Mouse (Mus musculus): ENCODE measurements around the gene Klhl32. TPM values are rescaled to one million over a fixed set of nuclear protein-coding genes. Genes with fewer than 3 reads are reported as not detected.
A peak's percentile ranks its signal among the peaks of the same experiment; 100 is the strongest.

The Klhl32 gene
- polyA plus RNA-seq, 1 experiment from 2014 or later, result 13.1 TPM

DNA sequence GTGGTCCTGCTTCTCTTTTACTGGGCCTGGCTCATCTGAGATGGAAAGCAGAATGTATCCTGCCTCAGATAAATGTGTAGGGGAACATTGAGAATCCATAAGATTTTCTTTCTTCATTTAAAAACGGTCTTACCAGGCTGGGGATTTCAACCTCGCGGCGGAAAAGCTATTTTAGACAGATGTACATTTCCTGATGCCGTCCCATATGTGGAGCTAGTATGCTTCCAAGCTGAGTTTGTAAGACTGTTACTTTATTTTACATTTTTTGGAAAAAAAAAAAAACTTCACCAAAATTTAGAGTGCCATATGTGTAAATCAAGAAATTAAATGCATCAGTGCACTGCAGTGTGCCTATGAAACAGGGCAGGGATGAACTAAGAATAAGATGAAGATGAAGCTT lies 5.4 kb downstream of the Klhl32 start:
- WGBS, result 95% methylated on average over 5 of the region's 5 CpGs
- Histone ChIP-seq H3K4me1 (peaks cover 10% of the 10 kb centered on the region), H3K9me3 (replicated peaks) (no peaks in the 10 kb centered on the region), H3K27ac (no peak overlapping the region), H3K4me3 (no peak overlapping the region), H3K4me2 (replicated peaks) (no peak overlapping the region), H3K36me3 (no peaks in the 10 kb centered on the region), H3K9ac (no peak overlapping the region), H3K27me3 (no peaks in the 10 kb centered on the region)
- ATAC-seq (ENCODE audit: low FRiP score), result no peak

DNA sequence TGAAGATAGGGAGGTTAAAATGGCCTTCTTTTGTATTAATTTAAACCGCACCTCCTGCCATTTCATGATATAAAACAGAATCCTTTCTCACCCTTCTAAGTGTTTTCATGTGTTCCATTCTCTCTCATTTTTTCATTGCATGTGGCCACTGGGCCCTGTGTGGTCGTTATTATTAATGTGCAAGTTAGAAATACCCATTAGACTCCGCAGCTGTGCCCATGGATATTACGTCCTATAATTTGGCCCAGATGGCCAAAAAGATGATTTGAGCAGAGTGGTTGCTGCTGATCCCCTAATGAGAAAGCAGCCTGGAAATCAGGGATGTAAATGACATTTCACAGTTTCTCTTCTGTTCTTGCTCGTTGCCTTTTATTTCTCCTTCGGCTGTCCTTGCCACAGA lies 12.4 kb downstream of the Klhl32 start:
- H3K9ac ChIP-seq, result no peak overlapping the region
- H3K4me3 ChIP-seq, result no peak overlapping the region
- no peaks in the 10 kb centered on the region for H3K27me3 ChIP-seq
- H3K9me3 ChIP-seq (replicated peaks), result no peaks in the 10 kb centered on the region
- ATAC-seq (ENCODE audit: low FRiP score), result peak; percentile 70
- WGBS, result 59% methylated on average over 6 of the region's 6 CpGs
- H3K4me1 ChIP-seq, result peaks cover 5% of the 10 kb centered on the region; the same call in 1 of the 2 replicates
- no peaks in the 10 kb centered on the region for H3K36me3 ChIP-seq
- H3K4me2 ChIP-seq (replicated peaks), result no peak overlapping the region
- peak overlapping the region; percentile 80 for H3K27ac ChIP-seq

DNA sequence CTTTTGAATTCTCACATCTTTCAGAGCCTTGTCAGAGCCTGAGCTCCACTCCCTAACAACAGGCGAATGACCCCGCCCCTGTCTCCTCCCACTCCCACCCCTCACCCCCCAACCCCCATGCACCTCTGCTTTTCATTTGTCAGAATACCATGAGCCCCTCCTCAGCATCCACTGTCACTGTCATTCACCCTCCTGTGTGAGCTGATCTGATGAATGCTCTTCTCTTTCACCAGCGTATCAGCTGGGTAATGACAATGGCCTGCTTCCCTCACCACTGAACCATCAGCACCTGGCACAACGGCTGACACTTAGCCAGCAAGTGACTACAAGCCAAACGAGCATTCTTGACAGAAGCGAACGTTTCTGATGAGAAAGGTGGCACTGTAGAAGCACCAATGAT lies 15.4 kb downstream of the Klhl32 start:
- Histone ChIP-seq H3K27me3 (no peaks in the 10 kb centered on the region), H3K27ac (no peak overlapping the region), H3K4me1 (peaks cover 5% of the 10 kb centered on the region; the same call in 1 of the 2 replicates), H3K4me2 (replicated peaks) (no peak overlapping the region), H3K9ac (no peak overlapping the region), H3K36me3 (no peaks in the 10 kb centered on the region), H3K4me3 (no peak overlapping the region), H3K9me3 (replicated peaks) (no peaks in the 10 kb centered on the region)
- WGBS, result 32% methylated on average over 7 of the region's 7 CpGs
- 0 out of 2 replicates have a peak, but pooled peaks have one; percentile 34 for ATAC-seq (ENCODE audit: low FRiP score)

DNA sequence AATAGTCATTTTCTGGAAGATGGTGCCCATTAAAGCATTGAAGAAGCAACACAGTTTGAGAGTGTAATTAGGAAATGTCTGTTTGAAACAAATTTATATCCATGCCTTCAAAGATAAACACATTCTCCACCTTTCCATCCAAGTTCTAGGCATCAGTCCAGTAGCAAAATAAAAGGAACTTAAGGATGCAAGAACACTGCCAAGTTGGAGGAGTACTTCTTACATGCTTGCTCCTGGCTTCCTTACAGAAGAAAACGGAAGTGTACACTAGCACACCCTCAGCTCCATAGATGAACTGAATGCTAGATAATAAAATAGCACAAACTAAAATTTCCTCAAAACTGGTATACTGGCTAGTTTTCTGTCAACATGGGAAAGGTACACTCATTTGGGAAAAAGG lies 42.6 kb downstream of the Klhl32 start:
- H3K4me2 ChIP-seq (replicated peaks), result no peak overlapping the region
- H3K36me3 ChIP-seq, result no peaks in the 10 kb centered on the region
- no peaks in the 10 kb centered on the region for H3K9me3 ChIP-seq (replicated peaks)
- H3K27ac ChIP-seq, result no peak overlapping the region
- no peaks in the 10 kb centered on the region for H3K4me1 ChIP-seq
- WGBS, result 100% methylated on average over 1 of the region's 1 CpGs
- no peak overlapping the region for H3K4me3 ChIP-seq
- H3K27me3 ChIP-seq, result no peaks in the 10 kb centered on the region
- ATAC-seq (ENCODE audit: low FRiP score), result no peak
- no peak overlapping the region for H3K9ac ChIP-seq

DNA sequence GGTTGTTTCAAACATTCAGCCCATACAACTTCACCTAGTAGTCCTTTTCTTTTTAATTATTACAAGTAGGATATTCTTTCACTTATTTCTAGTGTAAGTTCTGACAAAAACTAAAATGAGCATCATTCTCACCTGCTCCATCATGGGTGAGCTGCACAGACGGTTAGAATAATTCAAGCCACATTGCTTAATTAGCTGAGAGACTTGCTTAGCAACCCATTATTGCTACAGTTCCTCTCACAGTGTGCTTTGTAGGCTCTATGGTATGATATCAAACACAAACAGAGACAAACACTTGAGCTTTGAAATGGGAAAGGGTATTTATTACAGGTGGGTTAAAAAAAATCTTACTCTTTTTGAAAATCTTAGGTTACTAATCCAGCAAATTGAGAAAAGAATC lies 49.0 kb downstream of the Klhl32 start:
- no peak for ATAC-seq (ENCODE audit: low FRiP score)
- no peak overlapping the region for H3K4me2 ChIP-seq (replicated peaks)
- no peaks in the 10 kb centered on the region for H3K4me1 ChIP-seq
- H3K4me3 ChIP-seq, result no peak overlapping the region
- no peaks in the 10 kb centered on the region for H3K27me3 ChIP-seq
- H3K9me3 ChIP-seq (replicated peaks), result no peaks in the 10 kb centered on the region
- H3K36me3 ChIP-seq, result no peaks in the 10 kb centered on the region
- H3K27ac ChIP-seq, result no peak overlapping the region
- H3K9ac ChIP-seq, result no peak overlapping the region
- WGBS, result 45% methylated on average over 1 of the region's 1 CpGs

DNA sequence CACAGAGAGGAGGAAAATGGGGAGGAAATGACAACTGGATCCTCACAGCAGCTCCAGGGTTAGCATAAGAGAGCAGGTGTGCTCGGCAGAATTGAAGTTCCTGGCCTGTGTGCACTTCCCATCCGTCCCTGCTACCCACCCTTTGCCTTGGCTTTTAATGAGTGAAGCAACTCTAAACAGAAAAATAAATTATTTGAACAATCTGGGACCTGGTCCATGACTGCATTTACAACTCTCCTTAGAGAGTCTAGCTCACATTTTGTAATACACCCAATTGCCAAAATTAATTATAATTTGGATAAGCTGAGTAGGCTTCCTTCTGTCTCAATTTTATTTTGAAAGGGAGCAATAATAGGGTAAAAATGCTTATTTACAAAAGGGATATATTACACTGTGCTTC lies 49.6 kb downstream of the Klhl32 start:
- Histone ChIP-seq H3K9me3 (replicated peaks) (no peaks in the 10 kb centered on the region), H3K36me3 (no peaks in the 10 kb centered on the region), H3K4me2 (replicated peaks) (no peak overlapping the region), H3K27me3 (no peaks in the 10 kb centered on the region), H3K9ac (no peak overlapping the region), H3K4me3 (no peak overlapping the region), H3K4me1 (no peaks in the 10 kb centered on the region), H3K27ac (no peak overlapping the region)
- no peak for ATAC-seq (ENCODE audit: low FRiP score)
- 75% methylated on average over 2 of the region's 2 CpGs for WGBS

DNA sequence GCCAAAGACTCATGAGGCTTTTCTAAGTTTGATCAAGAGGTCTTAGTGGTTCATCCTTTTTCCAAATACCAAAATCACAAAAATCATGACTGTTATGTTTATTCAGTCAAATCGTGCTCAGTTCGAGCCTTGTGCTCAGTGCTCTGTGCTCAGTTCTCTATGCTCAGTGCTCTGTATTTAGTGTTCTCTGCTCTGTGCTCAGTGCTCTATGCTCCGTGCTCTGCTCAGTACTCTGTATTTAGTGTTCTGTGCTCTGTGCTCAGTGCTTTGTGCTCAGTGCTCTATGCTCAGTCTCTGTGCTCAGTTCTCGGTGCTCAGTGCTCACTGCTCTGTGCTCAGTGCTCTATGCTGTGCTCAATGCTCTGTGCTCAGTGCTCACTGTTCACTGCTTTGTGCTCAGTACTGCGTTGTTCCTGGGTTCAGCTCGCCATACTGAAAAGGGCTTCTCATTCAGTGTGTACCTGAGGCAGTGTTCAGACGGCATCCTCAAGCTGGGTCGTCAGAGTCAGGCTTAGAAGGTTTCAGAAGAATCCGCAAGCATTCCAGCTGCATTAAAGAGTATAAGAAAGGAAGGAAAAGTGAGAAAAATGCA lies 50.5 kb downstream of the Klhl32 start:
- H3K36me3 ChIP-seq, result no peaks in the 10 kb centered on the region
- no peak overlapping the region for H3K4me3 ChIP-seq
- no peak for ATAC-seq (ENCODE audit: low FRiP score)
- H3K9ac ChIP-seq, result no peak overlapping the region
- H3K9me3 ChIP-seq (replicated peaks), result no peaks in the 10 kb centered on the region
- H3K4me1 ChIP-seq, result no peaks in the 10 kb centered on the region
- no peaks in the 10 kb centered on the region for H3K27me3 ChIP-seq
- 91% methylated on average over 9 of the region's 9 CpGs for WGBS
- no peak overlapping the region for H3K27ac ChIP-seq
- H3K4me2 ChIP-seq (replicated peaks), result no peak overlapping the region

DNA sequence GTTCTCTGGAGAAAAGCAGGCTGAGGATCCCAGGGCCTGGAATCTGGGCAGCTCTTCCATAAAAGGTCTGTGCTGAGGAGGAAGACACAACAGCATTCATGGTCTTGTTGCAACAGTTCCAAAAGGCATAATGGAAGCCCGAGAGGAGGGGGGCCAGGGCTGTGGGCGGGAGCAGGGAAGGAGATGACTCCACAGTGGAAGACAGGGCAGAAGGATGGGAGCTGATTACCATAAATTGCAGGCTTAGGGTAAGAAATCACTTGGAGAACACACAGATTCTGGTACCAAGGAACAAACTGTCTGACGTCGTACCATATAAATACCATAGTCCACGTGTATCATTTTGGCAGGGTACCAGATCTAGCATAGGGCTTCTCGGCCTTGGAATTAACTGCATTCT lies 51.9 kb downstream of the Klhl32 start:
- WGBS, result 81% methylated on average over 6 of the region's 6 CpGs
- ATAC-seq (ENCODE audit: low FRiP score), result no peak

DNA sequence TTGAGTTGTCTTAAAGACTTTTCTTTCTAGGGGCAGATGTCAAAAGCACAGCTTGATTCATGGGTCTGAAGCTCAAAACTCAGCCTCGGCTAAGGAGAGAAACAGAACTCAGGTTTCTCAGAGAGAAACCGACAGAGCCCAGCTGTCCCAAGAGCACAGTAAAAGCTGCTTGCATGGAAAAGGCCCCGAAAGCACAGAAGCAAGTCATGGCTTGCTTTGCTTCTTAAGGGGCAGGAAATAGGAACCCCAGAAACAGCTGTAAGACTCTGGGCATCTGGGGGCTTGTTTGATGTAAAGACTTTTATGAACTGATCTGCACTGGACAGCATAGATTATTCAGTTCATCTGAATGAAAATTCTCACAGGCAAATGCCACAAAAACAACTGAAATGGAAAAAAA lies 53.1 kb downstream of the Klhl32 start:
- Histone ChIP-seq H3K27me3 (no peaks in the 10 kb centered on the region), H3K4me1 (0 out of 2 replicates have a peak, but pooled peaks cover under 1% of the 10 kb centered on the region), H3K9me3 (replicated peaks) (no peaks in the 10 kb centered on the region), H3K36me3 (no peaks in the 10 kb centered on the region), H3K27ac (no peak overlapping the region), H3K9ac (no peak overlapping the region), H3K4me3 (no peak overlapping the region), H3K4me2 (replicated peaks) (no peak overlapping the region)
- no peak for ATAC-seq (ENCODE audit: low FRiP score)
- WGBS, result 68% methylated on average over 3 of the region's 3 CpGs

More for the DNA sequence above, 51.9 kb downstream of the Klhl32 start:
- Histone ChIP-seq H3K36me3 (no peaks in the 10 kb centered on the region), H3K27me3 (no peaks in the 10 kb centered on the region), H3K27ac (no peak overlapping the region), H3K4me2 (replicated peaks) (no peak overlapping the region), H3K9me3 (replicated peaks) (no peaks in the 10 kb centered on the region), H3K4me1 (no peaks in the 10 kb centered on the region), H3K4me3 (no peak overlapping the region), H3K9ac (no peak overlapping the region)

DNA sequence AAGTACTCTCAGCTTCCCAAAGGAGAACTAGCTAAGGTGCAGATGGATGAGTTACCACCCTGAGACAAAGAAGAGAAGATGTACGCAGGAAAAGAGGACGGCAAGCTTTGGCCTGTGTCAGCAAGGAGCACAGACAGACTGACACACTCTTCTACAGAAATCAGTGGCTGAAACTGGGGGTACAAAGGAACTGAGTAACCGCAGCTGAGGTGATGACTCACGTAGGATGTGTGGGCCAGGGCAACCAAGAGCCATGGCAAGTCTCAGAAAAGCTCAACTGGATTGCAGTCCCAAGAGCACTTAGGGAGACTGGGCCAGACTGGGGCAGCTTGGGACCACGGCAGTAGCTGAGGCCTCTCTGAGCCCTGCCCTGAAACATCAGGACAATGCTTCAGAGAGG lies 53.6 kb downstream of the Klhl32 start:
- Histone ChIP-seq H3K4me1 (peaks cover 7% of the 10 kb centered on the region), H3K9me3 (replicated peaks) (no peaks in the 10 kb centered on the region), H3K27ac (no peak overlapping the region), H3K4me2 (replicated peaks) (no peak overlapping the region), H3K36me3 (no peaks in the 10 kb centered on the region), H3K27me3 (no peaks in the 10 kb centered on the region), H3K4me3 (no peak overlapping the region), H3K9ac (no peak overlapping the region)
- WGBS, result 87% methylated on average over 5 of the region's 5 CpGs
- ATAC-seq (ENCODE audit: low FRiP score), result no peak

DNA sequence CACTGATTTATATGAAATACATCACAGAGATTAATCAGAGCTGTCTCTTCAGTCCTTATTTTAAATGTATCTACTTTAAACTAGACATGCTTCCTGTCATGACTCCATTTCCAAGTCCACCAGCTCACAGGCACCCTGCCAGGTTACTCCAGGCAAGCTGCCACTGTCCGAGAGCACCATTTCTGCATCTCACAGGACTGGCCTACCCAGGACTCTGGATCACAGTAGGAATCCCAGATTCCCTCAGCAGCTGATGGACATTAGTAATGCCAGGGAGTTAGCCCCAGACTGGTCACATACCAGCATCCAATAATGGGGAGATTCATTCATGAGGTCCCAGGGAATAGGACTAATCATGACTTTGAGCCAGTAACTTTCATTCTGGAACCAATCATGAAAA lies 54.7 kb downstream of the Klhl32 start:
- Histone ChIP-seq H3K27ac (no peak overlapping the region), H3K9ac (no peak overlapping the region), H3K4me2 (replicated peaks) (no peak overlapping the region), H3K36me3 (no peaks in the 10 kb centered on the region), H3K4me1 (peaks cover 8% of the 10 kb centered on the region), H3K9me3 (replicated peaks) (no peaks in the 10 kb centered on the region), H3K27me3 (no peaks in the 10 kb centered on the region), H3K4me3 (no peak overlapping the region)
- WGBS, result 66% methylated on average over 1 of the region's 1 CpGs
- no peak for ATAC-seq (ENCODE audit: low FRiP score)

DNA sequence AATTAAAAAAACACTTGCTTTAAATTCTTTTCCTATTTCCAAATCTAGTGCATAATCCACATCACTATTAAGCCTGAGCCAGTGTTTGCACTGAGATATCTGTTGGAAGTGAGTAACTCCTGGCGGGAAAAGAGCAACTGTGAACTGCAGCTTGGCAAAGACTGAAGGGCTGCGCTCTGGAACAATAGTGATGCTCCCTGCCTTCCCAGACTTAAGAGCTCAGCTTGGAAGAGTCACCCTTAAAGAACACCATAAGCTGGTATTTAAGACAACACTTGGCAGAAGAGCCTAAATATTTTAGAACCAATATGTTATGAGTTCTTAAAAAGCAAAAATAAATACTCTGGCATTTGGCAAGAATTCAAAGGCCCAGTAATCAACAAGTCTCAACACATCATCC lies 55.7 kb downstream of the Klhl32 start:
- ATAC-seq (ENCODE audit: low FRiP score), result no peak
- no peak overlapping the region for H3K4me3 ChIP-seq
- 90% methylated on average over 2 of the region's 2 CpGs for WGBS
- H3K9ac ChIP-seq, result no peak overlapping the region
- H3K9me3 ChIP-seq (replicated peaks), result no peaks in the 10 kb centered on the region
- no peak overlapping the region for H3K27ac ChIP-seq
- H3K27me3 ChIP-seq, result no peaks in the 10 kb centered on the region
- no peak overlapping the region for H3K4me2 ChIP-seq (replicated peaks)
- peaks cover 8% of the 10 kb centered on the region for H3K4me1 ChIP-seq
- H3K36me3 ChIP-seq, result no peaks in the 10 kb centered on the region

DNA sequence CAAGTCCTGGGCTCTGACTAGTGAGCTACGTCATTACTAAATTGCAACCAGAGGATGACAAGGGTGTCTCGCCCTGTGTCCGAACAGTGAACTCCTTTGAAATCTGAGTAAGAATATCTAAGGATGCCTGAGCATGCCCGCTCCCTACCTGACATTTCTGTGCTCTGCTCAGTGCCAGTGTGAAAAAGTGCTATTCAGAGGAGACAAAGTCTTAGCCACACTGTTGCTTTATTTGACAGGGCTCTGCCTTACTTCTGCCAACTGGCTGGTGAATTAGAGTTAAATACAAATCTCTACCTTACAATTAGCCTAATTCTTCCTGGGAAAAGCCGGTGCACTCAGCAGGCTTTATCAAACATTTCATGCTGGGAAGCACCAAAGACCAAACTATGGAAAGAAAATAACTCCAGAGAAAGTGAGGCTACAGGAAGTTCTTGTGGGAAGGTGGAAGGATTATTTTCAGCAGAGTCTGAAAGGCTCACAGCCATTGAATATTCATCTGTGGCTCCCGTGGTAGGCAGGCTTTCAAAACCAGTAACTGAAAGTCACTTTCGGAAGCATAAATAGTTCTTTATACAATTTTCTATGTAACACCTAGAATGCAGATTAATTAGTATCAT lies 57.1 kb downstream of the Klhl32 start:
- no peak for ATAC-seq (ENCODE audit: low FRiP score)
- no peak overlapping the region for H3K27ac ChIP-seq
- peaks cover 8% of the 10 kb centered on the region for H3K4me1 ChIP-seq
- H3K9me3 ChIP-seq (replicated peaks), result no peaks in the 10 kb centered on the region
- H3K9ac ChIP-seq, result no peak overlapping the region
- H3K27me3 ChIP-seq, result no peaks in the 10 kb centered on the region
- no peaks in the 10 kb centered on the region for H3K36me3 ChIP-seq
- no peak overlapping the region for H3K4me2 ChIP-seq (replicated peaks)
- no peak overlapping the region for H3K4me3 ChIP-seq
- 46% methylated on average over 7 of the region's 7 CpGs for WGBS
